In genomic region chr6:39208181-39208580, GRCm38 (mm10) we compare ENCODE assay signal across 19 mouse cellular contexts. TPM values are rescaled to one million over a fixed set of nuclear protein-coding genes. Genes with fewer than 3 reads are reported as not detected.
A peak's percentile ranks its signal among the peaks of the same experiment; 100 is the strongest.
DNase-seq lines count a peak whose midpoint lies in the region; ATAC-seq and TF ChIP-seq lines count a peak whose summit lies in the region.
"Had no signal": no experiment of that assay in that cellular context is flagged by ENCODE, and none has a peak within 500 bp of the region (broad histone marks: within the 10 kb centered on the region; RNA-seq: fewer than 3 reads in every experiment).

No protein-coding gene starts in this region.

- no peaks in the 10 kb centered on the region for H3K36me3 ChIP-seq in kidney, adult 2 months (ENCODE audit: control insufficient read depth, insufficient read depth, low read length)
- no peaks in the 10 kb centered on the region for H3K36me3 ChIP-seq in kidney, embryonic 15.5 days
- H3K36me3 ChIP-seq: embryonic facial prominence, embryonic 10.5 days; heart, embryonic 12.5 days; hindbrain, embryonic 13.5 days had no signal

- no peak overlapping the region for H3K9ac ChIP-seq in kidney, embryonic 15.5 days
- H3K9ac ChIP-seq: forebrain, embryonic 13.5 days; forebrain, postnatal 0 days; hindbrain, embryonic 13.5 days had no signal

- TF ChIP-seq POLR2A in kidney, adult 2 months (IDR thresholded peaks at IDR 0.05; ENCODE audit: low read depth, low read length): no peak

- intact Hi-C loops in heart, postnatal 14 days (cut with DNase I): loop anchor here (5.0 kb wide), 1 partner anchor 49 kb away; no protein-coding TSS in a partner anchor

- no peak overlapping the region for H3K4me3 ChIP-seq in kidney, adult 2 months (ENCODE audit: insufficient read depth, low read depth, low read length)
- H3K4me3 ChIP-seq in kidney, embryonic 15.5 days (replicated peaks): no peak overlapping the region

- no peak for TF ChIP-seq CTCF in kidney, adult 2 months (conservative IDR thresholded peaks at IDR 0.05; ENCODE audit: insufficient read depth, insufficient read length, low read depth, low read length)

- H3K4me2 ChIP-seq in kidney, embryonic 15.5 days: no peak overlapping the region

- no peak for ATAC-seq in kidney, embryonic 15.5 days (replicated peaks; ENCODE audit: low FRiP score)
- ATAC-seq: activated CD4-positive, CD25-positive, alpha-beta regulatory T cell, adult 4 months; forebrain, embryonic 13.5 days; forebrain, postnatal 0 days; Patski had no signal

- H3K4me1 ChIP-seq in kidney, adult 2 months (ENCODE audit: control insufficient read depth, insufficient read depth, low read length): no peaks in the 10 kb centered on the region; the same call in 1 of the 2 replicates
- H3K4me1 ChIP-seq in kidney, embryonic 15.5 days: 0 out of 2 replicates have a peak, but pooled peaks cover 10% of the 10 kb centered on the region

- no peak overlapping the region for H3K27ac ChIP-seq in kidney, adult 2 months (ENCODE audit: insufficient read depth, low read depth, low read length)
- no peak overlapping the region for H3K27ac ChIP-seq in kidney, embryonic 15.5 days
- H3K27ac ChIP-seq: embryonic facial prominence, embryonic 10.5 days; forebrain, embryonic 13.5 days; hindbrain, embryonic 13.5 days had no signal

- H3K27me3 ChIP-seq in kidney, adult 2 months (replicated peaks; ENCODE audit: control insufficient read depth, insufficient read depth, low read length): no peaks in the 10 kb centered on the region
- H3K27me3 ChIP-seq in kidney, embryonic 15.5 days: no peaks in the 10 kb centered on the region
- H3K27me3 ChIP-seq: CH12.LX; forebrain, embryonic 13.5 days; heart, embryonic 12.5 days; Patski had no signal

- H3K9me3 ChIP-seq in kidney, embryonic 15.5 days (replicated peaks): no peaks in the 10 kb centered on the region
- H3K9me3 ChIP-seq: embryonic facial prominence, embryonic 10.5 days; forebrain, embryonic 13.5 days; heart, embryonic 12.5 days; hindbrain, embryonic 13.5 days had no signal

- DNase-seq in heart, adult 11 months: peak; percentile 66
- DNase-seq in heart, postnatal 14 days: no peak
- DNase-seq in kidney, adult 2 months: peak; percentile 80
- peak; percentile 37 for DNase-seq in testis, postnatal 14 days (ENCODE audit: low spot score)
- no peak for DNase-seq in testis, postnatal 10 days (ENCODE audit: low spot score)
- no peak for DNase-seq in thymus, postnatal 25 days
- DNase-seq: adrenal gland, postnatal 14 days; cerebellum, adult 18-20 months; cerebellum, postnatal 10 days; forebrain, postnatal 0 days; gastrocnemius, postnatal 14 days had no signal

- WGBS in kidney, adult 2 months: 52% methylated on average over 4 of the region's 4 CpGs
- 71% methylated on average over 4 of the region's 4 CpGs for WGBS in kidney, embryonic 15.5 days

RNA-seq across cellular contexts. Expression of gene Kdm7a, which starts 1.6 kb away (rescaled TPM):
- 10 to 100 TPM; 20.2 to 21.9 TPM for total RNA-seq in heart, postnatal 14 days (2021)
- polyA plus RNA-seq in kidney, adult 2 months (2012; rRNA removed): 2.3 and 2.8 TPM in 2 replicates
- 6.4 and 6.7 TPM in 2 replicates for polyA plus RNA-seq in kidney, embryonic 15.5 days (2015; fragmentation: Nextera tagmentation; extraction: Ambion mirVana)

Comparison
In these comparisons a context has a peak if more than half of its experiments do, and no peak if none do; other contexts are left out.
1. DNase-seq: peak in heart, adult 11 months (single experiment), kidney, adult 2 months (single experiment) and testis, postnatal 14 days (single experiment); none in heart, postnatal 14 days (0 of 2), testis, postnatal 10 days (single experiment) and thymus, postnatal 25 days (single experiment).